Mouse (Mus musculus) heart, postnatal 36 days (tissue): Measurements from ENCODE around the gene Armt1. TPM values are rescaled to one million over a fixed set of nuclear protein-coding genes. Genes with fewer than 3 reads are reported as not detected.

Experiments used
- total RNA-seq, 2 experiments: library from RNA; stranded (reverse); gene quantifications; 2 replicates each; pipeline ENCODE4 v1.2.3; 2021

Gene Armt1
- total RNA-seq, 2 experiments from 2014 or later = 7.3 to 8.7 TPM

Other genes with a start within 250 kb of the Armt1 start
- gene Akap12, start 166.1 kb upstream of the Armt1 start, total RNA-seq = 10 to 100 TPM; 21.8 to 26.0 TPM
- gene Zbtb2, start 44.4 kb upstream of the Armt1 start, total RNA-seq = 1 to 10 TPM; 6.2 to 6.3 TPM
- 10 to 100 TPM; 62.2 to 63.2 TPM for gene Rmnd1, start 79 bp upstream of the Armt1 start, total RNA-seq
- gene Ccdc170, start 50.0 kb downstream of the Armt1 start, total RNA-seq = 1 to 10 TPM in 1 of 2 experiments, under 1 TPM in 1; 0.31 to 1.0 TPM
- 1 to 10 TPM in 1 of 2 experiments, under 1 TPM in 1; 0.76 to 1.4 TPM for gene Esr1, start 179.1 kb downstream of the Armt1 start, total RNA-seq